Mouse (Mus musculus): ENCODE results near the gene Uba7. TPM values are rescaled to one million over a fixed set of nuclear protein-coding genes. Genes with fewer than 3 reads are reported as not detected.
A peak's percentile ranks its signal among the peaks of the same experiment; 100 is the strongest.

Uba7 gene
- polyA plus RNA-seq, 1 experiment from 2014 or later = 9.3 TPM

DNA sequence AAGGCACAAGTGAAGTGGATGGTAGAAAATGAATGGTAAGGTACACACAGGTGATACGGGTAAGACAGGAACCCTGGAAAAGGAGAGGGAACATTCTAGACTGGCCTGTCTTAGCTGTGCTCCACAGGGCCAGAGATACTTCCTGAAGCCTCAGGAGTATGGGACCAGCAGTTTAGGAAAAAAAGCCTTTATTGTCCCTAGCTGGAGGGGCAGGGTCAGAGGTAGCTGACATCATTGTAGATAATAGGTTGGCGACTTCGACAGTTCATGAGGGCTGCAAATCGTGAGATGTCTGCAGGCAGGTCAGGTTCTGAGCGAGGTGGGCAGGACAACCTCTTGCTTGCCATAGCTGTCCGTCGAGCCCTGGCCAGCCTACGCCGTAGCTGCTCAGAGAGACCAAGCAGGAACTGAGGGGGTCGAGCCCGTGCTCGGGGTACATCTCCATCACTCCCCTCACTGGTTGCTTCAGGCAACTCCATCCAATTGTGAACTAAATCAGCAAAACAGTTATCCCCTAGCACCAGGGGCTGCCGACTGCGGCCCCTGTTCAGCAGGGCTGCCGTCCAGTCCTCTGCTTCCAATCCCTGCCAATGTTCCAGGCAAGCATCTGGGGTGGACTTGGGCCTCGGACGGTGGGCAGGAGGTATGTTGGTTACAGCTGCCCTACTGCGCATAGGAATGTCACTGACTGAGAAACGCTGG, 8.9 kb downstream of the Uba7 start:
- peak overlapping the region; percentile 94 for H3K27ac ChIP-seq (replicated peaks)
- H3K36me3 ChIP-seq = no peaks in the 10 kb centered on the region
- H3K4me2 ChIP-seq = peak overlapping the region; percentile 82
- no peak for ATAC-seq (ENCODE audit: low read depth)
- H3K4me1 ChIP-seq (replicated peaks) = peaks cover 45% of the 10 kb centered on the region
- peak overlapping the region; percentile 76 for H3K9ac ChIP-seq
- H3K9me3 ChIP-seq = no peaks in the 10 kb centered on the region
- H3K27me3 ChIP-seq = peaks cover 31% of the 10 kb centered on the region
- H3K4me3 ChIP-seq = peak overlapping the region; percentile 67
- WGBS = 67% methylated on average over 19 of the region's 19 CpGs

DNA sequence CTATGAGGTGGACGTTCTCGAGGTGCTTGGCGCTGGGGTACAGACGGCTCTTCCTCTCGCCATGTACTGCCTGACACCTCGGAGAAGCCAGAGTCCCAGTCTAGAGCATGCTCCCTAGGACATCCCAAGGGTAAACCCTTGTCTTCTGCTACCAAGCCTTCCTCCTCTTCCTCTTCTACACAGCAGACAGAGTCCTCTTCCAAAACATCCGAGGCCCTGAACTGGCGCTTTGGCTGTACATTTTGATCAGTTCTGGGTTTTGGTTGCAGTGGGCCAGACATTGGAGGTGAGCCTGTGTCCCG, 9.4 kb downstream of the Uba7 start:
- peak overlapping the region; percentile 94 for H3K27ac ChIP-seq (replicated peaks)
- 67% methylated on average over 9 of the region's 9 CpGs for WGBS

DNA sequence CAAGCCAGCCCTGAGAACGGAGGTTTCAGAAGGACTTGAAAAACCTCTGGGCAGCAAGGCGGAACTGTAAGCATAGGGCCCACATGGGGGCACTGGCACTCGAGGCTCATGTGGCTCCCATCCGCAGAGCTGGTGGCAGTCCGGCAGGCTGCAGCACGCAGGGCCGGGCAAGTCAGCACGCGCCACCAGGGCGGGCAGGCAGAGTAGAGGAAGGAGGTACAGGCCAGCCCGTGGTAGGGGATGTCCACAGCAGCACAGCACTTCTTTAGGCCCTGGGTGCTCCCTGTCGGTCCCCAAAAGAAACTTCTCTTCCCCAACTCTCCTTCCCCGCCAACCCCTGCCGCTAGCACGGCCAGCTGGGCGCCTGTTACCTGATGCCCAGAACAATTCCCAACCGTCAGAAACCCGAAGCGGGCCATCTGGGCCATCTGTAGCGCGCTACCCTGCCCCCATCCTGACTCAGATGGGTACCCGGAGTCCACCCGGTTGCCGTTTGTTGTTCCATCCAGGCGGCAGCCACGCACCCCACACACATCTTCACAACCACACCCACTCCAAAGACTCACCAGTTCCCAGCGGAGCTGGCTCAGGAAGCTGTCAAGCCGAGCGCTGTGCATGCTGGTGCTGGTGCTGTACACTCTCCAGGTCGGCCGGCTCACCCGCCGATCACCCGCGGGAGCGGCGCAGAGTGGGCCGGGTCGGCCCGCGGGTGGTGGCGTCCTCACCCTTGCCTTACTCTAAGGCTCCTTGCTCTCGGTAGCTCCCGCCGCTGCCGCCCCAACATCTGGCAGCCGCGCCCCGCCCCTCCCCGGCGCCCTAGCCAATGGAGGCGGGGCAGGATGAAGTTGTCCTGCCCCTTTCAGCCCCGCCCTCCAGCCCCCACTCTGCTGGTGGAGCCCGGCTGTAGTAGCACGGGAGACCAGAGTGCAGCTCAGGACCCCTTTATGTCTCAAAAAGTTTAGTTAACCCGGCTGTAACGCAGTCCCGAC, 10.1 kb downstream of the Uba7 start, which contains the start of gene Inka1:
Gene Inka1 (minus strand): TSS at position 749 of the 989 bp plus-strand sequence.
- Histone ChIP-seq H3K4me1 (replicated peaks) (peaks cover 45% of the 10 kb centered on the region), H3K4me2 (peak within 1 kb of the TSS; percentile 82), H3K4me3 (peak within 1 kb of the TSS; percentile 67), H3K9ac (peak within 1 kb of the TSS; percentile 76), H3K9me3 (no peaks in the 10 kb centered on the region), H3K27ac (replicated peaks) (peak within 1 kb of the TSS; percentile 94), H3K27me3 (peaks cover 31% of the 10 kb centered on the region), H3K36me3 (no peaks in the 10 kb centered on the region)
- peak; percentile 84 for ATAC-seq (ENCODE audit: low read depth)
- under 1% methylated on average over 58 of the region's 58 CpGs for WGBS

More for the DNA sequence above, 9.4 kb downstream of the Uba7 start:
- Histone ChIP-seq H3K4me3 (peak overlapping the region; percentile 67), H3K9me3 (no peaks in the 10 kb centered on the region), H3K27me3 (peaks cover 31% of the 10 kb centered on the region), H3K4me1 (replicated peaks) (peaks cover 45% of the 10 kb centered on the region), H3K36me3 (no peaks in the 10 kb centered on the region), H3K9ac (peak overlapping the region; percentile 76), H3K4me2 (peak overlapping the region; percentile 82)
- no peak for ATAC-seq (ENCODE audit: low read depth)

DNA sequence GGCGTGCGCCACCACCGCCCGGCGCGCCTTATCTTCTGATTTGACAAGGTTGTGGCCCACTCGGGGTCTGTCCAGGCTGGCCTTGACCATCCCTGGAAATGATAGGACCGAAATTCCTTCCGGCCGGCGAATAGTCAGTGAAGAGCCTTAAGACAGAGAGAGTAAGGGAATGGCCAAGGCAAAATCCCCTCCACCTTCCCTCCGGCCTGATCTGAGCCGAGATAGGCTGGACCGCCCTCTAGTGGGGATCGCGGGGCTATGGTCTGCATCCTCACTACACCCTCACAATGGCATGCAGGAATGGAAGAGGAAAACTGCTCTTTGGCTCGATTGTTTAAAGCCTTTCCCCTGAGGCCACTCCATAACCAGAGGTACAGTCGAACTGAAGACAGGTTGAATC, 11.1 kb downstream of the Uba7 start:
- H3K4me2 ChIP-seq = peak overlapping the region; percentile 82
- H3K4me3 ChIP-seq = peak overlapping the region; percentile 67
- H3K4me1 ChIP-seq (replicated peaks) = peaks cover 40% of the 10 kb centered on the region
- H3K9ac ChIP-seq = no peak overlapping the region
- no peaks in the 10 kb centered on the region for H3K9me3 ChIP-seq
- H3K27ac ChIP-seq (replicated peaks) = peak overlapping the region; percentile 38
- H3K36me3 ChIP-seq = no peaks in the 10 kb centered on the region
- peak; percentile 80 for ATAC-seq (ENCODE audit: low read depth)
- peaks cover 31% of the 10 kb centered on the region for H3K27me3 ChIP-seq
- WGBS = 6% methylated on average over 18 of the region's 18 CpGs

DNA sequence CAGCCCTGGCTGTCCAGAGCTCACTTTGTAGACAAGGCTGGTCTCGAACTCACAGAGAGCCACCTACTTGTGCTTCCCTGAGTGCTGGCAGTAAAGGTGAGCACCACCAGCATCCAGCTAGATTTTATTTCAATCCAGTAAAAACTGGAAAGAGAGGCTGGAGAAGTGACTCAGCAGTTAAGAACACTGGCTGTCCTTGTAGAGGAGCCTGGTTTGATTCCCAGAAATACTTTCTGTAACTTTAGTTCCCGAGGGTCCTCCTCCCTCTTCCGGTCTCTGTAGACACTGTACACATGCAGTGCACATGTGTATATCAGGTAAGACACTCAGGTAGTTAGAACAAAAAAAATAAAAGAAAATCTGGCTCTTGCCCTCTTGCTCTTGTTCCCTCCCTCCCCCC, 12.6 kb downstream of the Uba7 start:
- no peaks in the 10 kb centered on the region for H3K9me3 ChIP-seq
- no peak for ATAC-seq (ENCODE audit: low read depth)
- H3K27ac ChIP-seq (replicated peaks) = no peak overlapping the region
- H3K4me2 ChIP-seq = no peak overlapping the region
- no peaks in the 10 kb centered on the region for H3K36me3 ChIP-seq
- H3K4me1 ChIP-seq (replicated peaks) = peaks cover 26% of the 10 kb centered on the region
- no peak overlapping the region for H3K4me3 ChIP-seq
- WGBS = 72% methylated on average over 3 of the region's 3 CpGs
- H3K9ac ChIP-seq = no peak overlapping the region
- H3K27me3 ChIP-seq = peaks cover 30% of the 10 kb centered on the region

DNA sequence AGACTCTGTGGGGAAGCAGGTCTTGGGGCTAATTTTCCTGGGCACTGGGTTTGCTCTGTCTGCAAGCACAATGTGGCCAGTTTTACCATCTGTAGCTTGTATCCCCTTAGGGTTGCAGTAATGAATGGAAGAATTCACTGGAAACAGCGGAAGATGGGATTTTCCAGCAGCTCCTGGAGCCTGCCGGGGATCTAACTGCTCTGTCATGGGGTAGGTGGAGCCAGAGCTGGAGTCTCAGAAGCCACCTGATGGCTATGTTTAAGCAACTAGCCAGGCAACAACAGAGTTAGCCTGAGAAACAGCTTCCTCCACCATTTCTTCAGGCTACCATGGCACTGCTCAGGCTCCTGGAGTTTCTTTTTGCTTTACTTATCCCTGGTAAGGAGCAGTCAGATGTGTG, 16.9 kb downstream of the Uba7 start, which contains the start of gene Cdhr4:
Gene Cdhr4 (plus strand): TSS at position 301 of the 400 bp plus-strand sequence.
- 0 out of 2 replicates have a peak, but pooled peaks cover 4% of the 10 kb centered on the region for H3K27me3 ChIP-seq
- no peaks in the 10 kb centered on the region for H3K36me3 ChIP-seq
- H3K9ac ChIP-seq = no peak within 1 kb of the TSS
- H3K4me1 ChIP-seq (replicated peaks) = peaks cover 2% of the 10 kb centered on the region; the same call in 1 of the 2 replicates
- H3K4me2 ChIP-seq = no peak within 1 kb of the TSS
- no peaks in the 10 kb centered on the region for H3K9me3 ChIP-seq
- H3K27ac ChIP-seq (replicated peaks) = no peak within 1 kb of the TSS
- WGBS = 58% methylated on average over 2 of the region's 2 CpGs
- no peak within 1 kb of the TSS for H3K4me3 ChIP-seq
- ATAC-seq (ENCODE audit: low read depth) = no peak

DNA sequence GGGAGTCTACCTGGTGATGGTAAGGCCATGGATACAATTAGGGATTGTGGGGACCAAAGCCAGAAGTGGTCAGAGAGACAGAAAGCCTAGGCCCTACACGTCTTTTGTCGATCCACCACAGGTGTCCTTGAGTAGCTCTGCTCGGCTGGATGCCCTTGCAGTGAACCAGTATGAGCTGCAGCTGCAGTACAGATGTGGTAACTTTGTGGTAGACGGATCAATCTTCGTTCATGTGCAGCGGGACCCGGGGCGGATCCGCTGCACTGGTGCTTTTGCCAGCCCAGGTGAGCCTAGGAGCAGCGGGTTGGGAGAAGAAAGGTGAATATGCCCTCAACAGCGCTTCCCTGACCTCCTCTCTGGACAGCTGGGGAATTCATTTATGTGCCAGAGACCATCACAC, 17.7 kb downstream of the Uba7 start:
- H3K27ac ChIP-seq (replicated peaks) = no peak overlapping the region
- no peak overlapping the region for H3K4me3 ChIP-seq
- H3K36me3 ChIP-seq = no peaks in the 10 kb centered on the region
- H3K27me3 ChIP-seq = no peaks in the 10 kb centered on the region
- H3K4me2 ChIP-seq = no peak overlapping the region
- H3K9me3 ChIP-seq = no peaks in the 10 kb centered on the region
- no peak for ATAC-seq (ENCODE audit: low read depth)
- 82% methylated on average over 11 of the region's 11 CpGs for WGBS
- no peak overlapping the region for H3K9ac ChIP-seq
- no peaks in the 10 kb centered on the region for H3K4me1 ChIP-seq (replicated peaks)

DNA sequence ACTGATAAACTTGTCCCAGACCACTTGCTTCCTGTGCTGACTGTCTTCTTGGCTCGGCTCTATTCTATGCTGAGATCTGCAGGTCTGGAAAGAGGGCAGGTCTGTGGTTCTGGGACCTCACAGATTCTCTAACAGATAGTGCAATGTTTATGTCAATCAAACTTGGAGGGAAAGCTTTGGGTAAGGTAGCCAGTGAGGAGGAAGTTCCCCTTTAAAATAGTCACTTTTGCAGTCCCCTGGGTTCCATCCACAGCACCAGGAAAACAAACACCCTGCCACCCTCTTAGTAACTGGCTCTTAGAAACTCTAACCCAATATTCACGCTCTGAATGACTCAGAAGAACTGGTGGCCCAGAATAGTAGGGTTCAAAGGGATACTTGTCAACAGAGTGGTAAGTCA, 19.2 kb downstream of the Uba7 start:
- 70% methylated on average over 2 of the region's 2 CpGs for WGBS
- Histone ChIP-seq H3K27ac (replicated peaks) (no peak overlapping the region), H3K9ac (no peak overlapping the region), H3K4me3 (no peak overlapping the region), H3K36me3 (no peaks in the 10 kb centered on the region), H3K27me3 (no peaks in the 10 kb centered on the region), H3K4me2 (no peak overlapping the region), H3K9me3 (no peaks in the 10 kb centered on the region), H3K4me1 (replicated peaks) (no peaks in the 10 kb centered on the region)
- no peak for ATAC-seq (ENCODE audit: low read depth)

DNA sequence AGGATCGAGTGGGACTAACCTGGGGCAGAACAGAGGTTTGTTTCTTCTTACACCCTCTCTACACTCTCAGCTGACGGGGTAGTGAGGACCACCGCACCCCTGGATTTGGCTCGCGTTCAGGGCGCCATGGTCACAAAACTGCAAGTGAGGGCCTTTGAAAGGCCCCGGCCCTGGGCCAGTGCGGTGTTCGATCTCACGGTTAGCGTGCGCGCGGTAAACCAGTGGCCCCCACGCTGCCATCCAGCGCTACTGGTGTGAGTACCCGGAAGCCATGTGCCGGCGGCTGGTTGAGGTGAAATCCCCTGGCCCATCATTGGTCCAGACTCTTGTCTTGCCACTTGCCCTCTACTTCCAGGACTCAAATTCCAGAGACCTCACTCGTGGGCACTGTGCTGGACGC, 20.2 kb downstream of the Uba7 start:
- H3K4me2 ChIP-seq = no peak overlapping the region
- 94% methylated on average over 21 of the region's 21 CpGs for WGBS

DNA sequence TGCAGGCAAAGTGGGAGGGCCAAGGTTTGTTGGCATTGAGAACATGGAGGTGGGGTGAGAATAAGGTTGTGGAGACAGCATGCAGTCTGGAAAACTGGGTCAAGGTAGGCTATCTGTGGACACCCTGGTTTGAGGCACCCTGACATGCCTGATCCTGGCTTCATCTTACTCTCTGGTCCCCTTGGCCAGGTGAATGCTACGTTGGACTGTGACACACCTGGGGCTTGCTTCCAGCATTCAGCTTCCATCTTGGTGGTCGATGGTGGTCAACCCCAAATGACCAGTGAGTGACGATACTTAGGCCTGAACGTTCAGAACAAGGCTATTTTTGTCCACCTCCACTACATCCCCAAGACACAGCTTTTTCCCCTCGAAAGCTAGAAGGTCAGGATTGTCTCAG, 20.7 kb downstream of the Uba7 start, which contains the start of gene Gm20662:
Gene Gm20662 (plus strand): TSS at position 301 of the 400 bp plus-strand sequence.
- Histone ChIP-seq H3K9me3 (no peaks in the 10 kb centered on the region), H3K9ac (no peak within 1 kb of the TSS), H3K27ac (replicated peaks) (no peak within 1 kb of the TSS), H3K4me1 (replicated peaks) (no peaks in the 10 kb centered on the region), H3K4me3 (no peak within 1 kb of the TSS), H3K27me3 (no peaks in the 10 kb centered on the region), H3K4me2 (no peak within 1 kb of the TSS), H3K36me3 (no peaks in the 10 kb centered on the region)
- ATAC-seq (ENCODE audit: low read depth) = no peak
- 95% methylated on average over 5 of the region's 5 CpGs for WGBS

More for the DNA sequence above, 20.2 kb downstream of the Uba7 start:
- H3K9ac ChIP-seq = no peak overlapping the region
- no peaks in the 10 kb centered on the region for H3K27me3 ChIP-seq
- H3K4me1 ChIP-seq (replicated peaks) = no peaks in the 10 kb centered on the region
- H3K36me3 ChIP-seq = no peaks in the 10 kb centered on the region
- H3K4me3 ChIP-seq = no peak overlapping the region
- no peak for ATAC-seq (ENCODE audit: low read depth)
- no peak overlapping the region for H3K27ac ChIP-seq (replicated peaks)
- no peaks in the 10 kb centered on the region for H3K9me3 ChIP-seq

DNA sequence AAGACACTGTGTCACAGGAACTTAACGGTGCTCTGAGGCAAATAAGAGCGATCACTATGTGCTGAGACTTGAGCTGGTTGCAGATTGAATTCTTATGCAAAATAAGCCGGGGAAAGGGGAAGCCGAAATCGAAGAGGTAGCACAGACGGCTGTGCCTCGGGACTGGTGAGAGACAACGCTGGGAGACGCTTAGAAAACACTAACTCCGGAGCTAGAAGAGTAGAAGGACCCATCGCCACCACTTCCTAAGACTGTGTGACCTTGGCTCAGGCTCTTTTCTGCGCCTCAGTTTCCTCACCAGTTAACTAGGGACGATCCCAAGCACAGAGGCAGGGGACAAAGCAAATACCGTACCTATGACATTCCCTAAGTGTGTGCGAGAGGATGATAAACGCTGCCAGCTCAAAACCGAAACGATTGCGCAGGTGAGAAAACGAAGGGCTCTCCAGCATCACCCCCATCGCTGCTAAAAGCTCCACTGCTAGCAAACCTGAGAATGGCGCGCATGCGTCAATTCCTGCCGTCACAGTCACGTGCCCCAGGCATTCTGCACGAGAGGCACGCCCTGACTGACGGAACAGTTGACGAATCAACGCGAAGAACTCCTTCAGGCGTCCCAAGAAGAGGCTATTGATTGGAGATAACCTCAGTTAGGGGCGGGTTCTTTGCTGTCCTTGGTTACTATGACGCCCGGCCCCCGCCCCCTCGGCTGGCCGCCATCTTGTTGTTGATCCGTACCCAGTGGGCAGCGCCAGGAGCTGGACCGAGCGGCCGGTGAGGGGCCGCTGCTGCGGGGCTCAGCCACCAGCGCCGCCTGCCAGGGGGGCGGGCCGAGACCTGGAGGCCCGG, 26.8 kb downstream of the Uba7 start, which contains the start of gene Ip6k1:
Gene Ip6k1 (plus strand): TSS at position 580 of the 849 bp plus-strand sequence.
- WGBS = under 1% methylated on average over 51 of the region's 51 CpGs
- Histone ChIP-seq H3K4me2 (peak within 1 kb of the TSS; percentile 90), H3K4me1 (replicated peaks) (peaks cover 44% of the 10 kb centered on the region), H3K4me3 (peak within 1 kb of the TSS; percentile 89), H3K27ac (replicated peaks) (peak within 1 kb of the TSS; percentile 96), H3K27me3 (no peaks in the 10 kb centered on the region), H3K9ac (peak within 1 kb of the TSS; percentile 89), H3K36me3 (no peaks in the 10 kb centered on the region), H3K9me3 (no peaks in the 10 kb centered on the region)
- peak; percentile 99 for ATAC-seq (ENCODE audit: low read depth)

All from neural tube, embryonic 13.5 days (tissue).